22 mouse cellular contexts compared by ENCODE assay signal in the genomic region with DNA sequence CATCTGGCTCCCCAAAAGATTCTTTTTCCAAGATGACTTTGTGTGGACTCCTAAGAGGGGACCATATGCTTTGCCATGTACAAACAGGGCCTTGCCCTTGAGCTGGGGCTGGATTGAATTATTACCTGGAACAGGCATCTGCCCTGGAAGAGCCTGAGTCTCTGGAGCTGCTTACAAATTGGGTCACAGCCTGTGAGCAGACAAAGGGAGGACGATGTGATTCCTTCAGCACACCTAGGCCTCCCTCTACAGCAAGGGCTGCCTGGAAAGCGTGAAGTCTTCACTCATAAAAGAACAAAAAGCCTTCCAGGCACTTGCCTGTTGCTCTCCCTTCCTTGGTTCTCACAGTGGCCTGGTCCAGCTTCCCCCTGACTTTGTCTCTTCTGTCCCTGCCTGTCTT.
A peak's percentile ranks its signal among the peaks of the same experiment; 100 is the strongest.
DNase-seq lines count a peak whose midpoint lies in the region; ATAC-seq and TF ChIP-seq lines count a peak whose summit lies in the region.
"Had no signal": no experiment of that assay in that cellular context is flagged by ENCODE, and none has a peak within 500 bp of the region (broad histone marks: within the 10 kb centered on the region; RNA-seq: fewer than 3 reads in every experiment).

No protein-coding gene starts in this region.

- peak; percentile 53; the same call in 1 of the 2 replicates for ATAC-seq in hindbrain, postnatal 0 days
- no peak for ATAC-seq in hindbrain, embryonic 13.5 days (ENCODE audit: low FRiP score)
- ATAC-seq in embryonic facial prominence, embryonic 15.5 days (ENCODE audit: insufficient number of reproducible peaks, low FRiP score, low TSS enrichment, low read depth) = no peak
- ATAC-seq: CD4-positive, CD25-positive, alpha-beta regulatory T cell, adult 4 months; forebrain, embryonic 14.5 days; forebrain, postnatal 0 days; intestine, embryonic 15.5 days had no signal

- no peak overlapping the region for H3K4me2 ChIP-seq in hindbrain, postnatal 0 days (ENCODE audit: low read depth, low read length)
- H3K4me2 ChIP-seq in hindbrain, embryonic 13.5 days = no peak overlapping the region
- H3K4me2 ChIP-seq in embryonic facial prominence, embryonic 15.5 days (replicated peaks) = no peak overlapping the region
- H3K4me2 ChIP-seq: embryonic facial prominence, embryonic 12.5 days; heart, embryonic 11.5 days; hindbrain, embryonic 14.5 days; intestine, embryonic 15.5 days had no signal

- no peaks in the 10 kb centered on the region for H3K36me3 ChIP-seq in hindbrain, postnatal 0 days (ENCODE audit: insufficient read depth, low read length)
- no peaks in the 10 kb centered on the region for H3K36me3 ChIP-seq in hindbrain, embryonic 13.5 days
- H3K36me3 ChIP-seq in embryonic facial prominence, embryonic 15.5 days = no peaks in the 10 kb centered on the region
- H3K36me3 ChIP-seq: embryonic facial prominence, embryonic 12.5 days; intestine, embryonic 15.5 days had no signal

- DNase-seq in cerebellum, postnatal 14 days = peak; percentile 20 to 21
- no peak for DNase-seq in cerebellum, postnatal 36 days
- DNase-seq in hindbrain, postnatal 0 days (ENCODE audit: low spot score) = peak; percentile 14
- no peak for DNase-seq in embryo, embryonic 9.5 days (ENCODE audit: extremely low spot score)
- DNase-seq: adrenal gland, adult 2 months; adrenal gland, postnatal 14 days; cerebellum, adult 11-12 months; embryo, embryonic 11 days; forebrain, postnatal 0 days; gastrocnemius, adult 2 months; gastrocnemius, postnatal 14 days; heart, adult 11 months; kidney, adult 11 months; kidney, adult 8-10 months had no signal

- H3K4me1 ChIP-seq in hindbrain, postnatal 0 days (ENCODE audit: insufficient read depth, low read length) = 0 out of 2 replicates have a peak, but pooled peaks cover 3% of the 10 kb centered on the region
- no peaks in the 10 kb centered on the region for H3K4me1 ChIP-seq in hindbrain, embryonic 13.5 days (replicated peaks)
- H3K4me1 ChIP-seq in embryonic facial prominence, embryonic 15.5 days = no peaks in the 10 kb centered on the region
- H3K4me1 ChIP-seq: embryonic facial prominence, embryonic 12.5 days; intestine, embryonic 15.5 days had no signal

- H3K27ac ChIP-seq in hindbrain, postnatal 0 days = no peak overlapping the region; the same call in 1 of the 2 replicates
- no peak overlapping the region for H3K27ac ChIP-seq in hindbrain, embryonic 13.5 days
- 0 out of 2 replicates have a peak overlapping the region, but pooled peaks have one; percentile 0 for H3K27ac ChIP-seq in embryonic facial prominence, embryonic 15.5 days (replicated peaks)
- H3K27ac ChIP-seq: embryonic facial prominence, embryonic 12.5 days; gastrocnemius, adult 2 months; hindbrain, embryonic 14.5 days; intestine, embryonic 15.5 days had no signal

- no peaks in the 10 kb centered on the region for H3K27me3 ChIP-seq in hindbrain, postnatal 0 days (ENCODE audit: insufficient read depth, low read length)
- no peaks in the 10 kb centered on the region for H3K27me3 ChIP-seq in hindbrain, embryonic 13.5 days
- H3K27me3 ChIP-seq in embryonic facial prominence, embryonic 15.5 days = no peaks in the 10 kb centered on the region
- H3K27me3 ChIP-seq: embryonic facial prominence, embryonic 12.5 days; intestine, embryonic 15.5 days had no signal

- no peak for TF ChIP-seq CTCF in hindbrain, postnatal 0 days (IDR thresholded peaks at IDR 0.05; ENCODE audit: low read depth)

- no peak overlapping the region for H3K4me3 ChIP-seq in hindbrain, postnatal 0 days (ENCODE audit: low read length)
- no peak overlapping the region for H3K4me3 ChIP-seq in hindbrain, embryonic 13.5 days
- H3K4me3 ChIP-seq in embryonic facial prominence, embryonic 15.5 days (replicated peaks) = no peak overlapping the region
- H3K4me3 ChIP-seq: embryonic facial prominence, embryonic 12.5 days; gastrocnemius, adult 2 months; intestine, embryonic 15.5 days had no signal

- H3K9me3 ChIP-seq in hindbrain, postnatal 0 days (ENCODE audit: low read length) = 0 out of 2 replicates have a peak, but pooled peaks cover 3% of the 10 kb centered on the region
- H3K9me3 ChIP-seq in hindbrain, embryonic 13.5 days = peaks cover 10% of the 10 kb centered on the region; the same call in 1 of the 2 replicates
- H3K9me3 ChIP-seq in embryonic facial prominence, embryonic 15.5 days (replicated peaks) = 0 out of 2 replicates have a peak, but pooled peaks cover 4% of the 10 kb centered on the region
- H3K9me3 ChIP-seq: intestine, embryonic 15.5 days had no signal

- 64% methylated on average over 2 of the region's 2 CpGs for WGBS in hindbrain, postnatal 0 days
- WGBS in hindbrain, embryonic 13.5 days = 79% methylated on average over 2 of the region's 2 CpGs
- WGBS in embryonic facial prominence, embryonic 15.5 days = 43% methylated on average over 2 of the region's 2 CpGs

- no peak overlapping the region for H3K9ac ChIP-seq in hindbrain, postnatal 0 days (replicated peaks; ENCODE audit: low read length)
- H3K9ac ChIP-seq in hindbrain, embryonic 13.5 days = no peak overlapping the region
- H3K9ac ChIP-seq in embryonic facial prominence, embryonic 15.5 days = no peak overlapping the region
- H3K9ac ChIP-seq: embryonic facial prominence, embryonic 12.5 days; forebrain, postnatal 0 days; hindbrain, embryonic 14.5 days; intestine, embryonic 15.5 days had no signal

Comparison
In these comparisons a context has a peak if more than half of its experiments do, and no peak if none do; other contexts are left out.
1. DNase-seq: peak in cerebellum, postnatal 14 days (2 of 2) and hindbrain, postnatal 0 days (single experiment); none in cerebellum, postnatal 36 days (0 of 2) and embryo, embryonic 9.5 days (single experiment).